Mouse (Mus musculus) limb, embryonic 13.5 days (tissue): Measurements from ENCODE around the gene Elf2. TPM values are rescaled to one million over a fixed set of nuclear protein-coding genes. Genes with fewer than 3 reads are reported as not detected.
"Not testable (repeated sequence)": the region's sequence is repeated elsewhere in the genome, so short reads cannot be mapped to it uniquely, and the experiment has no call there.

Source experiments
- ATAC-seq: fragments of 200-750 bp; cut with Nextera tagmentation; 2 replicates; pipeline ENCODE4 v1.8.0; 2017; ENCODE audit warnings: low read depth, moderate number of reproducible peaks, moderate TSS enrichment; ENCODE audit not compliant: low FRiP score
- H3K27ac ChIP-seq: fragments of 300-500 bp; sonication (generic); 2 replicates; pipeline ENCODE4 v1.5.1; 2015; ENCODE audit warnings: inconsistent platforms, mild to moderate bottlenecking, moderate library complexity
- H3K27me3 ChIP-seq: fragments of 300-500 bp; sonication (generic); 2 replicates; pipeline ENCODE4 v1.6.1; 2015; ENCODE audit warnings: mild to moderate bottlenecking, inconsistent platforms
- H3K36me3 ChIP-seq: fragments of 300-500 bp; sonication (generic); 2 replicates; pipeline ENCODE4 v1.6.1; 2015; ENCODE audit warnings: inconsistent platforms, mild to moderate bottlenecking, moderate library complexity
- H3K4me1 ChIP-seq: fragments of 300-500 bp; sonication (generic); 2 replicates; pipeline ENCODE4 v1.6.1; 2015; ENCODE audit warnings: inconsistent platforms
- H3K4me2 ChIP-seq: fragments of 300-500 bp; sonication (generic); replicated peaks from 2 replicates; pipeline ENCODE4 v1.6.1; 2015; ENCODE audit warnings: inconsistent platforms, mild to moderate bottlenecking, moderate library complexity
- H3K4me3 ChIP-seq: fragments of 300-500 bp; sonication (generic); 2 replicates; pipeline ENCODE4 v1.5.1; 2015; ENCODE audit warnings: moderate library complexity, mild to moderate bottlenecking, inconsistent platforms
- H3K9ac ChIP-seq: fragments of 300-500 bp; sonication (generic); 2 replicates; pipeline ENCODE4 v1.6.1; 2015; ENCODE audit warnings: mild to moderate bottlenecking, inconsistent platforms
- H3K9me3 ChIP-seq: fragments of 300-500 bp; sonication (generic); 2 replicates; pipeline ENCODE4 v1.6.1; 2016; ENCODE audit warnings: inconsistent platforms
- WGBS: fragments of 180-500 bp; shearing (Covaris S2); methylation state at CpG from one replicate; pipeline ENCODE4 v1.1.7; 2015; 5-methylcytosine and 5-hydroxymethylcytosine counted together
- polyA plus RNA-seq: library from polyadenylated mRNA; unstranded; fragments of >200 nt; fragmentation: Nextera tagmentation; extraction: Ambion mirVana; gene quantifications from 2 replicates; pipeline ENCODE4 v1.2.1, GENCODE M21; 2015

Elf2 gene
- polyA plus RNA-seq, 1 experiment from 2014 or later: 65.0 TPM

DNA sequence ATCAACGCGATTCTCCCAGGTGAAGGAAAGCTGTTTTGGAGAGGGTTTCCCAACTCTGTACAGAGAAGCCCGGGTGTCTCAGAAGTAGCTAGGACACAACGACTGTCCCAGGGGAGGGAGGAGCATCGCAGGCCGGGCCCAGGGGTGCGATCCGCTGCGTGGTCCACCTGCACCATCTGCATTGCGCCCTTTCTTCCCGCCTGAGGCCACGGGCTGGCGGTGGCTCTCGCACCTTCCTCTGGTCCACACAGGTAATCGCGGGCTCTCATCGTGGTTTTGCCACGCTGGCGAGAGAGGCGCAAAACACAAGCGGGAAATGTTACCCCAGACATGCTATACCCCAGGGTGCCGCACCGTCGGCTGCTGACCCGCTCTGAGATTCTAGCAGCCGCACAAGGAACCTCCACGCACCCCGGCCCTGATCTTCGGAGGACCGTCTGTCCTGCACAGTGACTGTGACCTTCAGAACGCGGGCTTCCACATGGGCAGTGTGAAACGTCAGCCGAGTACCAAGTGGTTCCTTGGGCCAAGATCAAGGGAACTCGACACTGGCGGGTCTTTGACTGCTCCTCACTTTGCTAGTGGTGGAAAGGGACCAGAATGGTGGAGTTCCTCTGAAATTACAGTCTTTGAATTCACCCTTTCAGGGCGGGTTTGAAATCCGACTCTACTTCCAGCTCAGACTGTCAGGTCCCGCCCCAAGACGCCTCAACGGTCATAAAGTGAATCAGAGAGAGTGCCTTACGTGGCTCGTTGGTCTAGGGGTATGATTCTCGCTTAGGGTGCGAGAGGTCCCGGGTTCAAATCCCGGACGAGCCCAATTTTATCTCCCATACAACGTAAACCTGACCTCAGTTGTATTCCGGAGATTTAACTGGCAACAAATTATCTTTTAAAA, 18.4 kb upstream of the Elf2 start:
- H3K4me2 ChIP-seq: peak overlapping the region; percentile 83
- H3K36me3 ChIP-seq: no peaks in the 10 kb centered on the region
- peak overlapping the region; percentile 44; the same call in 1 of the 2 replicates for H3K27ac ChIP-seq
- WGBS: under 1% methylated on average over 50 of the region's 50 CpGs
- H3K4me1 ChIP-seq: peaks cover 12% of the 10 kb centered on the region; the same call in 1 of the 2 replicates
- no peaks in the 10 kb centered on the region for H3K9me3 ChIP-seq
- peak overlapping the region; percentile 66 for H3K4me3 ChIP-seq
- ATAC-seq: peak; percentile 77
- H3K27me3 ChIP-seq: 0 out of 2 replicates have a peak, but pooled peaks cover 4% of the 10 kb centered on the region
- peak overlapping the region; percentile 73 for H3K9ac ChIP-seq

DNA sequence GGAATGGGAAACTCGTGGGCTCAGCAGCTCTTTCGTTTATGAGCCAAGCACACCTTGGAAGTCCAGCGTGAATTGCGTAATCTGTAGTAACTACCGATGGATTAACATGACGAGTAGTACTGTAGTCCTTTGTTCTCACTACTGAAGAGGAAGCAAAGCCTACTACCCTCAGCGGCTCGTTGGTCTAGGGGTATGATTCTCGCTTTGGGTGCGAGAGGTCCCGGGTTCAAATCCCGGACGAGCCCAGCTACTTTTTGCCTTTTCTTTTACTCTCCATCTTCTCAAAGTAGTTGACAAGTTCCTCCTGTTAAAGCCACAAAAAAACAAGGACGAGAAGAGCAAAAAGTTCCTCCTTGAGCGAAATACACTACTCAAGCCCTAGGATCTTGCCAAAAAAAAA, 17.7 kb upstream of the Elf2 start:
- H3K27ac ChIP-seq: no peak overlapping the region
- WGBS: under 1% methylated on average over 15 of the region's 15 CpGs
- H3K4me3 ChIP-seq: peak overlapping the region; percentile 66
- H3K27me3 ChIP-seq: no peaks in the 10 kb centered on the region
- no peaks in the 10 kb centered on the region for H3K36me3 ChIP-seq
- peak; percentile 48; the same call in 1 of the 2 replicates for ATAC-seq
- H3K9ac ChIP-seq: 0 out of 2 replicates have a peak overlapping the region, but pooled peaks have one; percentile 26
- H3K9me3 ChIP-seq: no peaks in the 10 kb centered on the region
- peak overlapping the region; percentile 83 for H3K4me2 ChIP-seq
- H3K4me1 ChIP-seq: peaks cover 12% of the 10 kb centered on the region; the same call in 1 of the 2 replicates

DNA sequence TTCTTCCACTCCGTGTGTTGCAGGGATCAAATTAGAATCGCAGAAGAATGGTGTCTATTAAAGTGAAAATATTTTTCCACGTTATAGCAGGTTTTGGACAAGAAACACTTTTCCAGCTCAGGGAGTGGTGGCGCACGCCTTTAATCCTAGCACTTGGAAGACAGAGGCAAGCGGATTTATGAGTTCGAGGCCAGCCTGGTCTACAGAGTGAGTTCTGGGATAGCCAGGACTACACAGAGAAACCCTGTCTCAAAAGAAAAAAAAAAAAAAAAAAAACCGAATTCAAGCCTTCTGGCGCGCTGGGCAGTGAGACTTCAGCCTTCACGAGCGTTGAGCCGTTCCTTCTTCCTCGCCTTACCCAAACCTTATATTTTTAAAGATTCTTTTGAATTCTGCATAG, 17.2 kb upstream of the Elf2 start:
- 12% methylated on average over 14 of the region's 14 CpGs for WGBS
- ATAC-seq: no peak
- Histone ChIP-seq H3K27me3 (no peaks in the 10 kb centered on the region), H3K4me3 (peak overlapping the region; percentile 66), H3K36me3 (no peaks in the 10 kb centered on the region), H3K4me1 (peaks cover 12% of the 10 kb centered on the region; the same call in 1 of the 2 replicates), H3K9ac (0 out of 2 replicates have a peak overlapping the region, but pooled peaks have one; percentile 26), H3K9me3 (no peaks in the 10 kb centered on the region), H3K4me2 (peak overlapping the region; percentile 83), H3K27ac (no peak overlapping the region)

DNA sequence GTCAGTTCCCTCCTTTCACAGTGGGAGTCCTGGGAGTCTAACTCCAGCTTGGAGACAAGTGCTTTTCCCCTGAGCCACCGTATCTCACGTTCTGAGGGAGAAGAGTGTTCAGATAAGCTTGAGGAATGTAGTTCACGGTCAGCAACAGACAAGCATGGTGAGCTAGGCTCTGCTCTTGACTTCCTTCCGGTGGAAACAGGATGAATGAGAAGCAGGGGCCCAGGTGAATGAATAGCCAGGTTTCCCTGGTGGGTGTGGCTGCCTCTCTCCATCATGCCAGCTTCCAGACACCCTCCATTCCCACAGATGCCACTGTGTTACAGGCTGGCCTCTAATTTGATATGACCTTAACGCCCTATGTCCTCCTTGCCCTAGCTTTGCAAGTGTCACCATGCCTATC, 16.6 kb upstream of the Elf2 start:
- 50% methylated on average over 5 of the region's 5 CpGs for WGBS

DNA sequence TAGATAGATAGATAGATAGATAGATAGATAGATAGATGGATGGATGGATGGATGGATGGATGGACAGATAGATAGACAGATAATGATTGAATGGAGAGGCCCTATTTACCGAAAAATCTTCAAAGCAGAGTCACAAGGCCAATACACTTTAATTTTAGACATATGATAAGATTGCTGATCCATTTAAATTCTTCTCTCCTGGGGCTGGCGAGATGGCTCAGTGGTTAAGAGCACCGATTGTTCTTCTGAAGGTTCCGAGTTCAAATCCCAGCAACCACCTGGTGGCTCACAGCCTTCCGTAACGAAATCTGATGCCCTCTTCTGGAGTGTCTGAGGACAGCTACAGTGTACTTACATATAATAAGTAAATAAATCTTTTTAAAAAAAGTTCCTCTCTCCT, 14.5 kb upstream of the Elf2 start:
- H3K4me2 ChIP-seq, H3K27me3 ChIP-seq, H3K9me3 ChIP-seq, H3K4me3 ChIP-seq, H3K36me3 ChIP-seq, ATAC-seq, H3K9ac ChIP-seq, H3K27ac ChIP-seq: not testable (repeated sequence)
- H3K4me1 ChIP-seq: peaks cover 12% of the 10 kb centered on the region; the same call in 1 of the 2 replicates
- 87% methylated on average over 6 of the region's 6 CpGs for WGBS

More for the DNA sequence above, 16.6 kb upstream of the Elf2 start:
- H3K4me3 ChIP-seq: no peak overlapping the region
- no peak overlapping the region for H3K9ac ChIP-seq
- no peaks in the 10 kb centered on the region for H3K9me3 ChIP-seq
- H3K4me2 ChIP-seq: peak overlapping the region; percentile 83; the same call in 1 of the 2 replicates
- no peaks in the 10 kb centered on the region for H3K36me3 ChIP-seq
- H3K4me1 ChIP-seq: peaks cover 12% of the 10 kb centered on the region; the same call in 1 of the 2 replicates
- no peak overlapping the region for H3K27ac ChIP-seq
- ATAC-seq: no peak
- H3K27me3 ChIP-seq: no peaks in the 10 kb centered on the region

DNA sequence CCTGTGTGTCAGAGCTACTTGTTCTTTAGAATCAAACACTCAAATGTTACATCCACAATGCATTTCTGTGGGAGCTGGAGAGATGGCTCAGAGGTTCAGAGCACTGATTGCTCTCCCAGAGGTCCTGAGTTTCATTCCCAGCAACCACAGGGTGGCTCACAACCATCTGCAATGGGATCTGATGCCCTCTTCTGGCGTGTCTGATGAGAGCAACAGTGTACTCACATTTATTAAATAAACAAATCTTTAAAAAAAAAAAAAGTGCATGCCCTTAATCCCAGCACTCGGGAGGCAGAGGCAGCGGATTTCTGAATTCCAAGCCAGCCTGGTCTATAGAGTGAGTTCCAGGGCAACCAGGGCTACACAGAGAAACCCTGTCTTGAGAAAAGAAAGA, 13.6 kb upstream of the Elf2 start:
- Histone ChIP-seq H3K4me1 (peaks cover 5% of the 10 kb centered on the region; the same call in 1 of the 2 replicates), H3K4me2 (no peak overlapping the region), H3K36me3 (no peaks in the 10 kb centered on the region), H3K4me3 (no peak overlapping the region), H3K27ac (no peak overlapping the region), H3K27me3 (no peaks in the 10 kb centered on the region), H3K9ac (no peak overlapping the region), H3K9me3 (no peaks in the 10 kb centered on the region)
- WGBS: 71% methylated on average over 3 of the region's 3 CpGs
- ATAC-seq: no peak

DNA sequence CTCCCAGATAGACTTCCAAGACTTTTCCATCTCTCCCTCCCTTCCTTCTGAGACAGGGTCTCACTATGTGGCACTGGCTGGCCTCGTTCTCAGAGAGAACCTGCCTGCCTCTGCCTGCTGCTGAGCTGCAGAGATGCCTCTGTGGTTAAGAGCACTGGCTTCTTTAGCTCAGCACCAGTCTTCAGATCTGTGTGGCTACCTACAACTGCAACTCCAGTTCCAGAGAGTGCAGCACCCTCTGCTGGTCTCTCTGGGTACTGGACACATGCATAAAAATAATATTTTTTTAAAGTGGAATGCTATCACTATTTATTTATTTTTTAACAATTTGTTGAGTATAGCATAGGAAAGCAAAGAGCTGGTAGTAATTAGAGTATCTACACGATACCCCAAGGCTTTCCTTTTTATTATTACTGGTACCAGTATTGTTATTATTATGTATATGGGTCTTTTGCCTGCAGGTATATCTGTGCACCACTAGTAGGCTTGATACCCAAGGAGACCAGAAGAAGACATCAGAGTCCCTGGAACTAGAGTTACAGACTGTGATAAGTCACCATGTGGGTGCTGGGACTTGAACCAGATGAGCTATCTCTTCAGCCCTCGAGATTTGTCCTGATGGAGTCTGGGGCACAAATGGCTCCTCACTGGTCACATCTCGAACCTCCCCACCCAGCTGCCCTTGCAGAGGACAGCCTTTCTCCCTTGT, 13.0 kb upstream of the Elf2 start:
- ATAC-seq: no peak
- no peak overlapping the region for H3K27ac ChIP-seq
- H3K4me2 ChIP-seq: no peak overlapping the region
- H3K4me3 ChIP-seq: no peak overlapping the region
- 79% methylated on average over 4 of the region's 4 CpGs for WGBS
- peaks cover 5% of the 10 kb centered on the region; the same call in 1 of the 2 replicates for H3K4me1 ChIP-seq
- H3K9me3 ChIP-seq: no peaks in the 10 kb centered on the region
- H3K9ac ChIP-seq: no peak overlapping the region
- no peaks in the 10 kb centered on the region for H3K36me3 ChIP-seq
- no peaks in the 10 kb centered on the region for H3K27me3 ChIP-seq

DNA sequence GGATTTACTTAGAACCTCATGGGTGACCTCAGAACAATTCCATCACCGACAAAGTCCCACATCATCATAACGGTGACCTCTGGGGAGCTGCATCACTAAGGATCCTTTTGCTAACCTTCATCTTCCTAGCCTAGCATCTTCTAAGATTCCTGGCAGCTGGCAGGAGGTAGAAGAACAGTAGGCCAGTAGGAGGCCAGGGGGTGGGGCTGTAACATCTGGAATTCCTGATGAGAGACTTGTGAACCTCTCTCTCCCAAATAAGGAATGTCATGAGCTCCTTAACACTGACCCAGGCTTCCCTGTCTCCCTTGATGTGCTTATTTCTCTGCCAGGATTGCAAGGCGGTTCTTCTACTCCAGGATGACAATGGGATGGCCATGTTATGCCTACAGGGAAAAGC, 10.3 kb upstream of the Elf2 start:
- ATAC-seq: no peak
- no peaks in the 10 kb centered on the region for H3K36me3 ChIP-seq
- WGBS: 26% methylated on average over 3 of the region's 3 CpGs

DNA sequence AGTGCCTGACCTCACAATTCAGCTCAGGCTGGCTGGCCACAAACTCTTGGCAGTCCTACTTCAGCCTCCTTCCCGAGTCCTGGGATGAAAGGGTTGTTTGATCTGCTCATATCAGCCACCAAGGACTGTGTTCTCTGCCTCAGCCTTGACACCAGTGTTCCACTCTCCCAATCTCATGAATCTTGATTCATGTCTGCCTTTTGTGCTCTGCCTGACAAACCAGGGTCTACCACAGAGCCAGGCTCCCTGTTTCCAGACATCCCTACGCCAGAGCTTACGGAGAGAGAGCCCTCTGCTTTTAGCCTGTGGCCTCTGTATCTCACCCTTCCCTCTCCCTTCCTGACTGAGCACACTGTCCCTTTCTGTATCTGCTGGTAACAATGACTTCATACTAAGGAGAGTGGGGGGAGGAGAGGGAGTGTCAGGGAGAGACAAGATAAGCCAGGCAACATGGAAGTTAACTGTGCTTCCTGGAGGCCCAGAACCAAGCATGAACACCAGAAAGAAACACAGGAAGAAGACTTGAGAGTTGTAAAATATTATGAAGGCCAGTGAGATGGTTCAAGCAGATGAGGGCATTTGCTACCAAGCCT, 8.3 kb upstream of the Elf2 start:
- H3K36me3 ChIP-seq: no peaks in the 10 kb centered on the region
- H3K4me2 ChIP-seq: no peak overlapping the region
- no peak for ATAC-seq
- WGBS: 46% methylated on average over 3 of the region's 3 CpGs
- no peak overlapping the region for H3K27ac ChIP-seq
- H3K4me1 ChIP-seq: peaks cover 5% of the 10 kb centered on the region; the same call in 1 of the 2 replicates
- H3K4me3 ChIP-seq: no peak overlapping the region
- no peaks in the 10 kb centered on the region for H3K9me3 ChIP-seq
- no peaks in the 10 kb centered on the region for H3K27me3 ChIP-seq
- no peak overlapping the region for H3K9ac ChIP-seq

More for the DNA sequence above, 10.3 kb upstream of the Elf2 start:
- Histone ChIP-seq H3K27ac (no peak overlapping the region), H3K4me3 (no peak overlapping the region), H3K4me1 (peaks cover 5% of the 10 kb centered on the region; the same call in 1 of the 2 replicates), H3K4me2 (no peak overlapping the region), H3K9ac (no peak overlapping the region), H3K27me3 (no peaks in the 10 kb centered on the region), H3K9me3 (no peaks in the 10 kb centered on the region)

DNA sequence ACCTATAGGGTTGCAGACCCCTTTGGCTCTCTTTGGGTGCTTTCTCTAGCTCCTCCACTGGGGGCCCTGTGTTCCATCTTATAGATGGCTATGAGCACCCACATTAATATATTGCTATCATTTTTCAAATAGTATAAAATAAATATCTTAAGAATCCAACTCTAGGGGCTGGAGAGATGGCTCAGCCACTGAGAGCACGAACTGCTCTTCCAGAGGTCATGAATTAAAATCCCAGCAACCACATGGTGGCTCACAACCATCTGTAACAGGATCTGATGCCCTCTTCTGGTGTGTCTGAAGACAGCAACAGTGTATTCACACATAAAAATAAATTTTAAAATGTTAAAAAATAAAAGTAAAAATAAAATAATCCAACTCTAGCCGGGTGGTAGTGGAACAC, 4.6 kb upstream of the Elf2 start:
- not testable (repeated sequence) for H3K4me2 ChIP-seq, H3K27ac ChIP-seq, H3K4me1 ChIP-seq, H3K9ac ChIP-seq, H3K27me3 ChIP-seq, H3K36me3 ChIP-seq, H3K9me3 ChIP-seq, H3K4me3 ChIP-seq, ATAC-seq
- 91% methylated on average over 2 of the region's 2 CpGs for WGBS

DNA sequence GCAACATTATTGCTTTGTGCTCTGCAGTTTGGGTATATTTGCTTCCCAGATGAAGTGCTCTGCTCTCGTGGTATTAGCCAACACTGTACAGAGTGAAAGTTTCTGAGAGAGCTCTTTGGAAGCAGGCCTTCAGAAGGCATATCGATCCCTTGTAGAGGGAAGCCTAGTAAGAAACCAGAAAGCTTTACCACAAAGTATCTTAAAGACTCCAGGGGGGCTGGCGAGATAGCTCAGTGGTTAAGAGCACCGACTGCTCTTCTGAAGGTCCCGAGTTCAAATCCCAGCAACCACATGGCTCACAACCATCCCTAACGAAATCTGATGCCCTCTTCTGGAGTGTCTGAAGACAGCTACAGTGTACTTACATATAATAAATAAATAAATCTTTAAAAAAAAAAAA, 3.7 kb upstream of the Elf2 start:
- WGBS: 91% methylated on average over 6 of the region's 6 CpGs

DNA sequence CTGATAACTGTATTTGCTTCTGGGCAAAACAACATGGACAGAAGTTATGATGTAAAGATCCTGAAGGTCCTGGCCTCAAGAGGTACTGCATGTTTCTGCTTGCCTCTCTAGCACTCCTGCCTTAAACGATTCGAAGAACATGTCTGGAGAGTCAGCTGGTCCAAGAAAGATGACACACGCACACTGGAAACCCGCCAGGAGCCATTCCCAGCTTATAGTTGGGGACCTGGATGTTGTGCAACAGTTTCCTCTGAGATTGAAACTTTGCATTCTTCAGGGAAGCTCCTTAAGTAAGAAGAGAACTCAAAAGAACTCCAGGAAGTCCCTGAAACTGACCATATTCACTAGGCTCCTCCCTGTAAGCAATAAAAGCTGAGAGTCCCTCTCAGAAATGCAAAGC, 2.8 kb upstream of the Elf2 start:
- H3K4me1 ChIP-seq: 0 out of 2 replicates have a peak, but pooled peaks cover 5% of the 10 kb centered on the region
- no peak overlapping the region for H3K9ac ChIP-seq
- no peak overlapping the region for H3K4me2 ChIP-seq
- H3K27me3 ChIP-seq: no peaks in the 10 kb centered on the region
- no peak for ATAC-seq
- H3K4me3 ChIP-seq: no peak overlapping the region
- H3K9me3 ChIP-seq: no peaks in the 10 kb centered on the region
- no peaks in the 10 kb centered on the region for H3K36me3 ChIP-seq
- H3K27ac ChIP-seq: no peak overlapping the region
- WGBS: 96% methylated on average over 4 of the region's 4 CpGs

More for the DNA sequence above, 3.7 kb upstream of the Elf2 start:
- H3K4me2 ChIP-seq, H3K9ac ChIP-seq, H3K27me3 ChIP-seq, H3K4me3 ChIP-seq, ATAC-seq, H3K27ac ChIP-seq, H3K9me3 ChIP-seq, H3K4me1 ChIP-seq, H3K36me3 ChIP-seq: not testable (repeated sequence)
